Mouse (Mus musculus): Measurements from ENCODE around the gene Gm20532.

Gene Gm20532

GRCm38 (mm10) chr2:26595725-26596435 is 9.4 kb downstream of the Gm20532 start:
- no peak for DNase-seq (ENCODE audit: low spot score in 2 of 2)

DNA sequence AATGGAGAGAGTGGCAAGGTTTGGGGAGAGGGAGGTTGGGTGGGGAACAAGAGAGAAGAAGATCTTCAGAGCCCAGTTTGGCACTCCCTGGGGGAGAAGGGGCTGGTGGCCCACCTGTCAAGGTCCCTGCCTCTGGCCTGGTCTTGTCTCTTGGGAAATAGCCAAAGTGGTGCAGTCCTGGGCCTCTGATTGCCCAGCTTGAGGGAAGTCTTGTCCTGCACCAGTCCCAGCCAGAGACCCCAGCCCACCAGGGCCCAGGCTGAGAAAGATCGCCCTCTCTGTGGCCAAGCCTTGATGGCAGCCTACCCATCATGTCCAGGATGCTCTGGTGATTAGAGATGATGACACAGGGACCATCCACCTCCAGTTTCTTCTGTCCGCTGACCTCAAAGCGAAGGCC is 10.5 kb downstream of the Gm20532 start:
- no peak for DNase-seq (ENCODE audit: low spot score in 2 of 2)

DNA sequence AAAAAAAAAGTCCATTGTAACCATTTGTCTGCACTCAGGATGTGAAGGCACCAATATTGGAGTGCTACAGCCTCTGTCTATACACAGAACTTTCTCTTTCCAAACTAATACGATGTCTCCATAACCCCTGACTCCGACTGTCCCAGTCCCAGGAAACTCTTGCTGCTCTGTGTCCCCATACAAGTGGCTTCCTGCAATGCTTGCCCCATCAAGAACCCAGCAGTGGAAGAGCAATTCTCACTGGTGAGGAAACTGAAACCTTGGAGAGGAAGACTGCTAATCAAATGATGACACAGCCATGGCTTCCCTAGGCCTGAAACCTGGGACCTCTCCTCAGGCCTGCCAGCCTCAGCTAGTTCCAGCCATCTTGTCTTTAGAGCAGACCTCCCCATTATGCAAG is 11.4 kb downstream of the Gm20532 start:
- no peak for DNase-seq (ENCODE audit: low spot score in 2 of 2)

DNA sequence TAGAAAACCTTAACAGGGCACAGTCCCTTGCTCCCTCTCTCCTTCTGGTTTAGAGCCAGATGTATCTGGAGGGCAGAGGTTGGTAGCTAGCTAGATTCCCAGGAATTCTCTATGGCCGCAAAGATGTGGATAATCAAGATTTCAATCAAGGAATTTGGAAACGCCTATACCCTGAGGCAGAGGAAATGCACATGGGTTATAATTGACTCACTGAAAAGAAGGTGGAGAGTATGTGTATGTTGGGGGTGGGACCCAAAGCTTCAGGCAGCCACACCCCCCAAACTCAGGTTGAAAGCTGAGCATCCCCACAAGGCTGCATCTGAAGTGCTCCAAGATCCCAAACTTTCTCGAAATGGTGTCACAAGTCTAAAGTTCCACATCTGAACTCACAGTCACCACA is 12.0 kb downstream of the Gm20532 start:
- no peak for DNase-seq (ENCODE audit: low spot score in 2 of 2)

DNA sequence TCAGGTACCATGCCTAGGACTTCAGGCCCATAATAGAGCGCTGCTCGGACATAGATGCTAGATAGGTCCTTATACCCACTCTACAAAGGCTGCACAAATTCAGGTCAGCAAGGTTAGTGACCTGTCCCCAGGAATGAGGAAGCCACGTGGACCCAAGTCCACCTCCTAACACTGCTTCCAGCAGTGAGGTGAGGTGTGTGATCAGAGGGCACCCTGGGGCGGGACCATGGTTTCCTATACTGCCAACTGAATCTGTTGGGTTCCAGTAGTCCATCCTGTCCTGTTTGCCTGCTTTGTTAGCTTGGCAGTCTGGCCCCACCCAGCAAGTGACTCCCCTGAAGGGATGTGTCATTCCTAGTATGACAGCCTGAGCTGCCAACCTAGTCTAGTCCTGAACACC is 13.5 kb downstream of the Gm20532 start:
- DNase-seq (ENCODE audit: low spot score in 2 of 2): no peak

- no peak for DNase-seq (ENCODE audit: low spot score in 2 of 2)
These were observed 14.2 kb downstream of the Gm20532 start for GRCm38 (mm10) chr2:26600664-26601063.

DNA sequence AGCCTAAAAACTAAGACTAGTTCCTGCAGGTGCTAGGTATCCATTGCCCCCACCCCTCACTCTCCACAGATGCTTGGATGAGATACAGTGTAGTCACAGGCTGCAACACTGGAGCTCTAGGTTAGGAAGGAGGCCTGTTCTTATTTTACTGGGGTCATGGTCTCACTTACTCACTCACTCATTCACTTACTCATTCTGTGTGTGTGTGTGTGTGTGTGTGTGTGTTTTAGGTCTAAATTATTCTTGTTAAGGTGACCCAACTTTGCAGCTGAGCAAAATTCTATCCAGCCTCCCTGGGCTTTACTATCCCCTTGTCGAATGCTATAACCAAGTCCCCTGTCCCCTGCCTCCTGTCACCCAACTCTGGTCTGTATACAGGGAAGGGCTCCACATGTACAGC is 15.2 kb downstream of the Gm20532 start:
- no peak for DNase-seq (ENCODE audit: low spot score in 2 of 2)

GRCm38 (mm10) chr2:26602631-26603030 is 16.2 kb downstream of the Gm20532 start:
- DNase-seq (ENCODE audit: low spot score in 2 of 2): no peak

DNA sequence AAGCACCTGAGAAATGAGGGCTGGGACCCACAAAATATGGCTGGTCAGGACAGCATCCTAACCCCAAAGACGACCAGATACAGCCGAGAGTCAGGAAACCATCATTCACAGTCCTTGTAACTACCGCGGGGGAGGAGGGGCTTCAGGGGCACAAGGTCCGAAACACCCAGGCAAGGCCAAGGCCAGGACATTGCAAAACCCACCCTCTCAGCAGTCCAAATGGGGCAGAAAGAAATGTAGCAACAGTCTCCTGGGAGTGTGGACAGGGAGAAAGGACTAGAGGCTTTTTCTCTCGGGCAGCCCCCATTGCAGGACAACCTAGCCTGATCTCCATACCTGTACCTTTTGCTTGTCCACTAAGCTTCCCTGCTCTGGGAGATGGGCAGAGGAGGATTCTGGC is 16.7 kb downstream of the Gm20532 start:
- DNase-seq (ENCODE audit: low spot score in 2 of 2): no peak

DNA sequence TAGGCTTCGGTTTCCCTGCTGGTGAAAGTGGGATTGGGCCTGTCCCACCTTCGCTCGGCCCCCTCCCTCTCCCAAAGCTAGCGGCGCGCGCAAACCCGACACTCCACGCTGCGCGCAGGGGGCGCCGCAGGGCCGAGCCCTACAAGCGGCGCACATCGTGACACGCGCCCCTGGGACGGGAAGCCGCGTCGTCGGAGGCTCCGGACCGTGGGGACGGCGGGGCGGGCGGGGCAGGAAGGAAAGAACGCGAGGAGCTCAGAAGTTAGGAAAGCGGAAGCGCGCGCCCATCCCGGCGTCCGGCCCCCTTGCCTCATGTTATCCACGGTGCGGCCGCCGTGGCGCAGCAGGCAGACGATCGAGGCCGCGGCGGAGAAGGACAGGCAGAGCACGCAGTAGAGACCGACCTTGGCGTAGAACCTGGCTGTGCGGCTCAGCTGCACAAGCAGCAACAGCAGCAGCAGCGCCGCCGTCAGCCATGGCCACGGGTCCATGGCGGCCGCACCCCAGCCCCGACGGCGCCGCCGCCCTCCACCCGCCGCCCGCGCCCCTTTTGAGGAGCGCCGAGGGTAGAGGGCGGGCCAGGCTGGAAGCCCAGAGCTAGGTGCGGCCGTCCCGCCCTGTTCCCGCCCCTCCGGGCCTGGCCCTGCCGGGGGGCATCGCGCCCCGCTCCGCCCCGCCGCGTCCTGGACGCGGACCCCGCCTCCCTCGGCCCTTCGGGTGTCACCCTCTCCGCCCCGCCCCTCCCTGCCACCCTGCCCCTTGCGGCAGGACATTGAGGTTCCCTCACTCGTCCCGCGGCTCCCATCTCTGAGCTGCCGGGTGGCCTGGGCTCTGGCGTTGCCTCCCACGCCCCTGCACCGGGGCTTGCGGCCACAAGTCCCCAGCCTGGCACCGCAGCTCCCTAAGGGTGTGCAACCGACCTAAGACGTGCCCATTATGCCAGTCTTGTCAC is 17.6 kb downstream of the Gm20532 start, which contains the start of gene Agpat2:
Gene Agpat2, minus strand, starts transcription at position 698 of the 952 bp plus-strand sequence.
- peak; percentile 78 to 80 for DNase-seq (ENCODE audit: low spot score in 2 of 2)

DNA sequence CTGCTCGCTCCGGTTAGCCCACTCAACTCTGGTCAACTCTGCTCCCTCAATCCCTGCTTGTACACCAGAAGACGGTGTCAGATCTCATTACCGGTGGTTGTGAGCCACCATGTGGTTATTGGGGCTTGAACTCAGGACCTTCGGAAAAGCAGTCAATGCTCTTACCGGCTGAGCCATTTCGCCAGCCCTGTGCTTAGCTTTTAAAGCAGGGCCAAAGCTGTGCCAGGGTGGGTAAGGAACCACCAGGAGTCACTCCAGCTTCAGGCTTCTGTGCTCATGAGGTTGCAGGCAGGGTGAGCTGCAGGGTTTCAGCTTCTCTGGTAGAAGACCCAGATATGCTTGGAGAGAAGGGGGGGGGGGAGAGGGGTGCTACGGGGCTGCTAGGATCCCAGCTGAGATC is 18.9 kb downstream of the Gm20532 start:
- DNase-seq (ENCODE audit: low spot score in 2 of 2): no peak

- DNase-seq (ENCODE audit: low spot score in 2 of 2): no peak
These were observed 20.1 kb downstream of the Gm20532 start for GRCm38 (mm10) chr2:26606579-26606978.

DNA sequence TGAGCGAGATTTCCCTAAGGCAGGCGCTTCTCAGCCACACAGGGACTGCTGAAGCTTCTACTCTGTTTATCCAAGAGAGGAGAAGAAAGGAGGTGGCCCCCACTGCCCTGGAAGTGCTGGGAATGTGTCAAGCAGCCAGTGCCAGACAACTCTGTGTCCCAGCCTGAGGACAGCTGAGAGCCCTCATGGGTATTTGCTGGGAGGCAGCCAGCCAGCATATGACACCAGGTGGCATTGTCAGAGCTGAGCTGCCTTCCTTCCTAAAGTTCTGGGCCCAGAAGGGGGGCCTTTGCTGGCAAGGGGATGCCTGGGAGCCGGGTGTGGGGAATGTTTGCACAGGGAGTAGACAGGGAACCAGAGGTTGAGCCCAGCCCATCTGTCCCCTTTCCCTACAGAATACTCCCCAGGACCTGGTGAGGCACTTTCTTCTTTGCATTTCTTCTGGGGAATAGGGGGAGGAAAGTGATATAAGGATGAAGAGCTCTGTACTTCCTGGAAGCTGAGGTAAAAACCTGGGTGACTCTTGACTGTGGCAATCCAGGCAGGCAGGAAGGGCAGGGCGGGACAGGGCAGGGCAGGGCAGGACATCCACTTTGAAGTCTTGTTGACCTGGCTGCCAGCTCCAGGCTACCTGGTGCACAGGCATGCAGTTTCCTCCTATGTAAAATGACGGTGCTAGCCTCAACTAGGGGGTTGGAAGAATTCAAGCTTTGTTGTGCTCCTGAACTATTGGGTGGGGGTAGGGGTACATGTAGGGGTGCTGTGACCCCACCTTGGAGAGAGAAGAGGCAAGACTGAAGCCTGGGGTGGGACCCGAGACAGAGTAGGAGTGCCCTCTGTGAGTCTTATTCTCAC is 20.8 kb downstream of the Gm20532 start:
- no peak for DNase-seq (ENCODE audit: low spot score in 2 of 2)

- DNase-seq (ENCODE audit: low spot score in 2 of 2): no peak
These were observed 22.3 kb downstream of the Gm20532 start for GRCm38 (mm10) chr2:26608781-26609180.

DNA sequence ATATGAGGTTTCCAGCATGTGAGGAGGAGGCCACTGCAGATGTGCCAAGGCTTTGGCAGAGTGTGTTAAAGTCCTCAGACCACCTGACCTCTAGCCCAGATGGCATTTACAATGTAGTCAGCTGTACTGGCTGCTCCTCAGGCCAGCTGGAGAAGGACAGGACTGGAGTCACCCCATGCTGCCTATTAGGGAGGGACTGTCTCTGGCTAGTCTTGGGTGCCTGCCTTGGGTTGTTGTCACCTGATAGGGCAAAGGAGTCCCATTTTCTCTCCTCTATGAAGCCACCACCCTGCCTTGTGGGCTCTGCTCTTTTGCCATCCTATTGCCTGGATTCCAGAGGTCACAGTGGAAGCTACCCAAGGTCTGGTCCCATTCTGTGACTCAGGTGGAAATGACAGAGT is 22.8 kb downstream of the Gm20532 start:
- no peak for DNase-seq (ENCODE audit: low spot score in 2 of 2)

GRCm38 (mm10) chr2:26610526-26610925 is 24.1 kb downstream of the Gm20532 start:
- no peak for DNase-seq (ENCODE audit: low spot score in 2 of 2)

- DNase-seq (ENCODE audit: low spot score in 2 of 2): no peak
These were observed 24.6 kb downstream of the Gm20532 start for GRCm38 (mm10) chr2:26611054-26611453.

- no peak for DNase-seq (ENCODE audit: low spot score in 2 of 2)
These were observed 25.5 kb downstream of the Gm20532 start for GRCm38 (mm10) chr2:26611896-26612295.

- no peak for DNase-seq (ENCODE audit: low spot score in 2 of 2)
These were observed 28.5 kb downstream of the Gm20532 start for GRCm38 (mm10) chr2:26614903-26615302.

- no peak for DNase-seq (ENCODE audit: low spot score in 2 of 2)
These were observed 29.2 kb downstream of the Gm20532 start for GRCm38 (mm10) chr2:26615459-26616124.

DNA sequence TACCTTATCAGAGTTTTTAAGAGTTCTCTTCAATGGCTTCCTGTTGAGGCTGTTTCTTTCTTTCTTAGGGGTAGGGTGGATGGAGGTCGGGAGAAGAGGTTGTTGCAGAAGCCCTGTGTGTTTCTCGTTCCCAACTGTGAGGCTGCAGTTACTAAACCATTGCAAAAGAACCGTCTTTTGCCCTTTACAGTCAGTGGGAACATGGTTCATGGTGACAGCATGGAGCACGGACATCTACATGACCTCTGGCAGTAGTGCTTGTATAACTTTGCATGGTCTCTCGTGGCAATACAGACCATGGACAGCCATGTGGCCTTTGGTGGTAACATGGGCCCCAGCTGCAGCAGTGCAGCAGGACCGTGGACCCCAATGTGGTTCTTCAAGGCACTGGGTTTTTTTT is 30.9 kb downstream of the Gm20532 start:
- DNase-seq (ENCODE audit: low spot score in 2 of 2): no peak

Data from spleen, postnatal 36 days (tissue).